Mouse (Mus musculus) lung, embryonic 14.5 days (tissue): ENCODE measurements around the gene Tub. TPM values are rescaled to one million over a fixed set of nuclear protein-coding genes. Genes with fewer than 3 reads are reported as not detected.

ENCODE experiments used
- ATAC-seq: fragments of 200-750 bp; cut with Nextera tagmentation; 2 replicates; pipeline ENCODE4 v1.8.0; 2017; ENCODE audit warnings: mild to moderate bottlenecking, moderate TSS enrichment, moderate library complexity; ENCODE audit not compliant: insufficient read depth
- DNase-seq: peaks from one replicate; pipeline ENCODE4 v3.0.0-alpha.2; 2015
- H3K27ac ChIP-seq: fragments of 300-500 bp; sonication (generic); 2 replicates; pipeline ENCODE4 v1.5.1; 2014; ENCODE audit warnings: low read depth, mild to moderate bottlenecking, moderate library complexity
- H3K27me3 ChIP-seq: fragments of 300-500 bp; sonication (generic); 2 replicates; pipeline ENCODE4 v1.6.1; 2014; ENCODE audit warnings: low read length, control low read depth; ENCODE audit not compliant: insufficient read depth
- H3K36me3 ChIP-seq: fragments of 300-500 bp; sonication (generic); 2 replicates; pipeline ENCODE4 v1.6.1; 2014; ENCODE audit warnings: control low read depth; ENCODE audit not compliant: insufficient read depth
- H3K4me1 ChIP-seq: fragments of 300-500 bp; sonication (generic); 2 replicates; pipeline ENCODE4 v1.6.1; 2014; ENCODE audit warnings: antibody characterized with exemption, control low read depth; ENCODE audit not compliant: insufficient read depth
- H3K4me2 ChIP-seq: fragments of 300-500 bp; sonication (generic); 2 replicates; pipeline ENCODE4 v1.6.1; 2014; ENCODE audit warnings: mild to moderate bottlenecking
- H3K4me3 ChIP-seq: fragments of 300-500 bp; sonication (generic); 2 replicates; pipeline ENCODE4 v1.5.1; 2014; ENCODE audit warnings: low read depth, low read length
- H3K9ac ChIP-seq: fragments of 300-500 bp; sonication (generic); 2 replicates; pipeline ENCODE4 v1.6.1; 2014
- H3K9me3 ChIP-seq: fragments of 300-500 bp; sonication (generic); 2 replicates; pipeline ENCODE4 v1.6.1; 2016; ENCODE audit warnings: low read depth, low read length, control low read depth
- CTCF ChIP-seq: IDR thresholded peaks from 2 replicates; pipeline ENCODE4 v1.5.1; 2016; ENCODE audit warnings: antibody characterized with exemption, low read depth
- WGBS: fragments of 180-500 bp; shearing (Covaris S2); extraction: QIAGEN DNeasy Blood & Tissue Kit; methylation state at CpG from one replicate; pipeline ENCODE4 v1.1.7; 2014; 5-methylcytosine and 5-hydroxymethylcytosine counted together
- polyA plus RNA-seq: library from polyadenylated mRNA; unstranded; fragments of >200 nt; fragmentation: Nextera tagmentation; extraction: Ambion mirVana; gene quantifications from 2 replicates; pipeline ENCODE4 v1.2.1, GENCODE M21; 2014

Tub gene
- polyA plus RNA-seq, 1 experiment from 2014 or later = 2.0 TPM

DNA sequence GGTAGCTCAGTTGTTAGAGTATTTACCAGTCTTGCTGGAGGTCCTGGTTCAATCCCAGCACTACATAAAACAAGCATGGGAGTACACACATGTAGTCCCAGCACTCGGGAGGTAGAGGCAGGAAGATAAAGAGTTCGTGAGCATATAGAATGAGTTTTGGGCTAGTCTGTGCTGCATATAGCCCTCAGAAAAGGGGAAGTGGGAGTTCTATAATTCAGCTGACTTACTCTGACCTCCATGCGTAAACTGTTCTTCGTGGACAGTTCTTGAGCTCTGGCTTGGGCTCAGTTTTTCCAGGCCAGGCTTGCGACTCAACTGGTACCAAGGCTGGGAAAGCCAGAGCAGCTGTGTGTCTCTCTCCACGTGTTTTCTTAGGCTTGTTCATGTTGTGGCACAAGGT is 2.7 kb downstream of the Tub start:
- ATAC-seq (no peak), DNase-seq (no peak)
- Histone ChIP-seq H3K27ac (no peak overlapping the region), H3K9ac (no peak overlapping the region), H3K4me2 (no peak overlapping the region), H3K9me3 (no peaks in the 10 kb centered on the region), H3K4me1 (no peaks in the 10 kb centered on the region), H3K4me3 (no peak overlapping the region), H3K27me3 (peaks cover 30% of the 10 kb centered on the region), H3K36me3 (no peaks in the 10 kb centered on the region)
- no peak for TF ChIP-seq CTCF
- WGBS = 73% methylated on average over 6 of the region's 6 CpGs

DNA sequence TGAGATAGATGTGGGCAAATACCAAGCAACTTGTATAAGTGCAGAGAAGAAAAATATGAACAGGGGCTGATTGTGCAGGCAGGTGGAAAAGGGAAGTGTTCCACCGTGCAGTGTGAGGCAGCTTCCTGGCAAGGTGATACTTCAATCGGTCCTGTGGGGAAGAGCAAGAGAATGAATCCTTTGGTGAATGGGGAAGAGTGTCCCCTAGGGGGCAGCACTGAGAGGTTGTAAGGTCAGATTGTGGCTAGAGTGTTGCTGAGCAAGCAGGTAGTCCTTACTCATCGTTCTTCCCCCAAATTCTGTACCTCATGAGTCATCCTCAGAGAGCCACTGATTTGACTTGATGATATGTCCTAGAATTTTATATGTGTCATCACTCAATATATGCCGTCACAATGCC is 4.0 kb downstream of the Tub start:
- H3K27ac ChIP-seq = no peak overlapping the region
- 47% methylated on average over 4 of the region's 4 CpGs for WGBS
- peak; percentile 47 for DNase-seq

DNA sequence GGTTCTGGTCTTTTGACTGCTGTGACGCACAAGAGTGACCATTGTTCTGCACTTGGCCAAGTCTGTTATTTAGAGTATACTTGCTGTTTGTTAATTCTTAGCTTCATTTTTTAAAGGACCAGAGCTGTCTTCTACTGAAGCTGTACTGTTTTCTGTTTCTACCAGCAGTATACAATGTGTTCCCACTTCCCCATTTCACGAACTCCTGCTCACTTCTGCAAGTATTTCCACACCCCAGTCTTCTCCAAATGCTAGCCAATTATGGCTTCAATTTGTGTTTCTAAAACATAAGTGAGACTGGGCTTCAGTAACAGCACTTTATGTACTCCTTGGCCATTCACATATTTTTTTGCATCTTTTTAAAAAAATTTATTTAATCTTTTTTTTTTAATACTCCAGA is 7.6 kb downstream of the Tub start:
- no peak for ATAC-seq
- no peak for TF ChIP-seq CTCF
- no peak overlapping the region for H3K9ac ChIP-seq
- H3K9me3 ChIP-seq = no peaks in the 10 kb centered on the region
- H3K27ac ChIP-seq = no peak overlapping the region
- no peaks in the 10 kb centered on the region for H3K4me1 ChIP-seq
- H3K4me3 ChIP-seq = no peak overlapping the region
- H3K4me2 ChIP-seq = no peak overlapping the region
- no peaks in the 10 kb centered on the region; the same call in 1 of the 2 replicates for H3K27me3 ChIP-seq
- DNase-seq = no peak
- H3K36me3 ChIP-seq = no peaks in the 10 kb centered on the region
- 68% methylated on average over 2 of the region's 2 CpGs for WGBS

More for the DNA sequence above, 4.0 kb downstream of the Tub start:
- TF ChIP-seq CTCF = peak; percentile 63
- no peak for ATAC-seq
- Histone ChIP-seq H3K4me1 (no peaks in the 10 kb centered on the region), H3K9me3 (no peaks in the 10 kb centered on the region), H3K4me3 (no peak overlapping the region), H3K27me3 (peaks cover 29% of the 10 kb centered on the region), H3K36me3 (no peaks in the 10 kb centered on the region), H3K4me2 (no peak overlapping the region), H3K9ac (no peak overlapping the region)

DNA sequence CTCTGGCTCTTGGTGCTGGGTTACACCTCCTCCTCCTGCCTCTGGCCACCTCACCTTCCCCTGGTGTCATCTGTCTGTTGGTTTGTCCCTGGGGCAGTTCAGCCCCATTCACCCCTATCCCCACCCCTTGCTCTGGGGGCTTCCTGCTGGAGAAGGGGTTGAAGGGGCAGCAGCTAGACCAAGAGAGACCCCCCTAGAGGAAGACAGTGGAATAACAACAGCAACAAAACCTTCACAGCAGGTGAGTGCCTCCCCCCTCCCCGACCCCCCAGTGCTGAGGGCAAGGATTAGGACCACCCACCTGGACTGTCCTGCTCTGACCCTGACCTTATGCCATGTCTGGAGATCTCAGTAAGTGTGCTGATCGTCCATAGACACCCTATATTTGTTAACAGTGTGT is 15.8 kb downstream of the Tub start:
- no peak overlapping the region for H3K4me3 ChIP-seq
- peak; percentile 40 for TF ChIP-seq CTCF

DNA sequence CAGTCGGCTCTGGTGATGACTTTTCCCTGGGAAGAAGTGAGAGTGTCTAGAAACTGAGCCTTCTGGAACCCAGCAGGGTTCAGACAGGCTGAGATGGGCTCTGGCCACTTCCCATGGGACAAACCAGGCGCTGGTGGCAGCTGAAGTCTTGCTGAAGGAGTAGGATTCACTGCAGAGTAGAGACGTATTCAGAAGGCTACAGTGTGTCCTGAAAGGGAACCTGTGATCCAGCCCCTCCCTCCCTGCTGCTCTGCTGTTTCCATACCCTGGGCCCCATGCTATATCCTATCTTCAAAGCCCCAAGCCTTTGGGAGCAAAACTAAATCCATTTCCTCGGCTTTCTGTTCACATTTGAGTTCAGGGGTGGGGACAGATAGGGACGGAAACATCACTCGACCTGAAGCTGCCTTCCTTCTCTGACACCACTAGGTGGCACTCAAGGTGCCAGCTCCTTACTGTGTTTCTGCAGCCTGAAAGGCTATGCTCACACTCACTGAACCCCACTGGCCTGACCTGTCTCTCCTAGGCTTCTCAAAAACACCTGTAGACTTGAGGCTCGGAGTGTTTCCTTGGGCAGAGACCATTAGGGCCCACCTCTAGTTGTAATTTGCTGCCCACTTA is 16.7 kb downstream of the Tub start:
- H3K36me3 ChIP-seq = no peaks in the 10 kb centered on the region
- 23% methylated on average over 7 of the region's 7 CpGs for WGBS
- no peaks in the 10 kb centered on the region for H3K4me1 ChIP-seq
- H3K27ac ChIP-seq = no peak overlapping the region
- TF ChIP-seq CTCF = peak; percentile 87
- H3K9ac ChIP-seq = no peak overlapping the region
- no peaks in the 10 kb centered on the region for H3K27me3 ChIP-seq
- peak; percentile 81 for ATAC-seq
- H3K4me2 ChIP-seq = no peak overlapping the region
- H3K9me3 ChIP-seq = no peaks in the 10 kb centered on the region
- DNase-seq = peak; percentile 80
- no peak overlapping the region for H3K4me3 ChIP-seq

More for the DNA sequence above, 15.8 kb downstream of the Tub start:
- WGBS = 12% methylated on average over 2 of the region's 2 CpGs
- Histone ChIP-seq H3K4me1 (no peaks in the 10 kb centered on the region), H3K36me3 (no peaks in the 10 kb centered on the region), H3K9me3 (no peaks in the 10 kb centered on the region), H3K4me2 (no peak overlapping the region), H3K9ac (no peak overlapping the region), H3K27ac (no peak overlapping the region), H3K27me3 (no peaks in the 10 kb centered on the region)
- no peak for ATAC-seq
- DNase-seq = no peak

DNA sequence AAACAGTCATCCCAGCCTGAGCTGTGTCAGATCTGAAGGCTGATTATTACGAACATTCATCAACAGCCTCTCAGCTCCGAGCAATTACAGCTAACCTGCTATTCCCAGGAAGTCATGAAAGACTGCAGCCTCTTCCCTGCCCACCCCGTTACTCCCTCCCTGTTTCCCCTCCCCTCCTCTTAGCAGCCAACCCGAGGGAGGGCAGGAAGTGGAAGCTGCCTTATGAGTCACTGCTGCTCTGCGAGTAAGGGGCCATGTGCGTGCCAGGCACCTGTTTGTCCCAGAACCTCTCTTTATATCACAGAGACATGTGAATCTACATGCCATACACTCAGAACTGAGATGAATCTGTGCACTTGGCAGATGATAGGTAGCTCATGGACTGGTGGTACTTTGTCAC is 18.1 kb downstream of the Tub start:
- 23% methylated on average over 6 of the region's 6 CpGs for WGBS
- TF ChIP-seq CTCF = no peak
- ATAC-seq = no peak

DNA sequence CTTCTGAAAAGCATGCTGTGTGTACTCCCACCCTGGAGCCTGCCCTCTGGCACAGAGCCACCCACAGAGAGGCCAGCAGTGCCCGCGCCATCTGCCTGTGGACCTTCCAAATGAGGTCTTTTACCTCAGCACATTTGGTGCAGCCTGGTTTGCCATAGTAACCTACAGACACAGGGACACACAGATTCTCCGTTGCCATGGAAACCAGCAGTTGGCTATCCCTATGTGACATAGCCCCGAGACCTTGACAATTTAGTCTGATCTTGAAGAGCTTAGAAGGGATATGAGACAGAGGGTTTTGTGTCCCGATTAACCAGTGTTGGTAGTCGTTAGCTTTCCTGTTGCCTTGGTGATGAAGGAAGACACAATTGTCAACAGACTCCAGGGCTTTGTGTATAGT is 22.1 kb downstream of the Tub start:
- H3K4me3 ChIP-seq = no peak overlapping the region
- ATAC-seq (0 out of 2 replicates have a peak, but pooled peaks have one; percentile 31), DNase-seq (peak; percentile 26)
- no peak overlapping the region for H3K27ac ChIP-seq
- H3K4me1 ChIP-seq = no peaks in the 10 kb centered on the region
- H3K4me2 ChIP-seq = no peak overlapping the region
- H3K36me3 ChIP-seq = no peaks in the 10 kb centered on the region
- TF ChIP-seq CTCF = no peak
- H3K9ac ChIP-seq = no peak overlapping the region
- 67% methylated on average over 6 of the region's 6 CpGs for WGBS
- no peaks in the 10 kb centered on the region for H3K9me3 ChIP-seq
- no peaks in the 10 kb centered on the region for H3K27me3 ChIP-seq

More for the DNA sequence above, 18.1 kb downstream of the Tub start:
- DNase-seq = no peak
- no peaks in the 10 kb centered on the region for H3K4me1 ChIP-seq
- no peaks in the 10 kb centered on the region for H3K36me3 ChIP-seq
- no peak overlapping the region for H3K4me2 ChIP-seq
- no peaks in the 10 kb centered on the region for H3K9me3 ChIP-seq
- H3K27ac ChIP-seq = no peak overlapping the region
- no peaks in the 10 kb centered on the region for H3K27me3 ChIP-seq
- H3K9ac ChIP-seq = no peak overlapping the region
- no peak overlapping the region for H3K4me3 ChIP-seq
